Mouse (Mus musculus) layer of hippocampus, adult 11-12 months (tissue): Measurements from ENCODE around the gene Rassf1.

Experiments
- DNase-seq: peaks from one replicate; pipeline ENCODE4 v3.0.0; 2022; ENCODE audit warnings: low spot score

Gene Rassf1

DNA sequence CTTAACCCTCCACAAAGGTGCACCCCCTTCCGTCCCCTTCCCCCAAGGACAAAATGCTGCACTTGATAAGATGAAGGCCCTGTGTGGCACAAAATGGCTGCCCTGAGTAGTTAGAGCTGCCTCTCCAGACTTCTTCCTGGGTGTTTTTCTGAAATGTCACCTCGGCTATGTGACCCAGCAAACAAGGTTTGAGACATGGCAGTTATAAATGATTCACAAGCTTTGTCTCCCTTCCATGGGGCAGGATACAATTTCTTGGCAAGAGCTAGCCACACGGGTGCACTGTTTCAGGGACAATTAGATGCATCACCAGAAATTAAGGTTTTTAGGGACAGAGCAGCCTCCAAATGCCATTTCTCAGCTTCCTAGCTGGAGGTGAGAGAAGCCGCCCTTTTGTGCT, 10.9 kb upstream of the Rassf1 start:
- no peak for DNase-seq

GRCm38 (mm10) chr9:107541005-107541404, 10.3 kb upstream of the Rassf1 start:
- no peak for DNase-seq

GRCm38 (mm10) chr9:107541474-107542351, 9.6 kb upstream of the Rassf1 start, which contains the start of the genes Cyb561d2 and Nprl2:
Cyb561d2 (minus strand) TSS chr9:107542193.
Nprl2 (plus strand) TSS chr9:107542226.
- DNase-seq: peak; percentile 94

- no peak for DNase-seq
These were observed 9.0 kb upstream of the Rassf1 start for GRCm38 (mm10) chr9:107542352-107542686.

DNA sequence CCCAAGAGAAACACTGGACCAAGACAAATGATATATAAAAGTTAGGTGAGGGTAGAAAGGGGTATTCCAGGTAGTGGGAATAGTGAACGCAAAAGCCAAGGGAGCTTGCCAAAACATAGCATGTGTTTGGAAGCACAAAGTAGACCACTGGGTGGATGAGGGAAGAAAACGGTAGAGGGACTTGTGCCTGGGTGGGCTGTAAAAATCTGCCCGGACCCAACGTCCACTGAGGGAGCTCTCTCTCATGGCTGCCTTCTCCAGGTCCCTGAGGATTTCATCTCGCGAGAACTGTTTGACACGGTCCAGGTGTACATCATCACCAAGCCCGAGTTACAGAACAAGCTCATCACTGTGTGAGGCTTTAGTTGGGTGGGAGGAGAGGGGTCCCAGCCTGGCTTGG, 8.6 kb upstream of the Rassf1 start:
- DNase-seq: no peak

DNA sequence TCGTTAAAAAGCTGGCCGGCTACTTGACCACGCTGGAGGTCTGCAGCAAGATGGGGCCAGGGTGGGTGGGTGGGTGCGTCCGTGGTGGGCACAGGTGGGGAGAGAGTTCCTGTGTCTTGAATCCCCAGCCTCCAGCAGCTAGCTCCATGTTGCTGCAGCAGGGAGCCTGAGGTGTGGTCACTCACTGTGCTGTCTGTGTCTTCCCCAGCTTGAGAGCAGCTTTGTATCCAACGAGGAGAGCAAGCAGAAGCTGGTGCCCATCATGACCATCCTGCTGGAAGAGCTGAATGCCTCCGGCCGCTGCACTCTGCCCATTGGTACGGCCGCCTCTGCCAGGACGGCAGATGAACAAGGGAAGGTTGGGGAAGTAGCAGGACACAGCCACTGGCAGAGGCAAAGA, 8.1 kb upstream of the Rassf1 start:
- DNase-seq: no peak

DNA sequence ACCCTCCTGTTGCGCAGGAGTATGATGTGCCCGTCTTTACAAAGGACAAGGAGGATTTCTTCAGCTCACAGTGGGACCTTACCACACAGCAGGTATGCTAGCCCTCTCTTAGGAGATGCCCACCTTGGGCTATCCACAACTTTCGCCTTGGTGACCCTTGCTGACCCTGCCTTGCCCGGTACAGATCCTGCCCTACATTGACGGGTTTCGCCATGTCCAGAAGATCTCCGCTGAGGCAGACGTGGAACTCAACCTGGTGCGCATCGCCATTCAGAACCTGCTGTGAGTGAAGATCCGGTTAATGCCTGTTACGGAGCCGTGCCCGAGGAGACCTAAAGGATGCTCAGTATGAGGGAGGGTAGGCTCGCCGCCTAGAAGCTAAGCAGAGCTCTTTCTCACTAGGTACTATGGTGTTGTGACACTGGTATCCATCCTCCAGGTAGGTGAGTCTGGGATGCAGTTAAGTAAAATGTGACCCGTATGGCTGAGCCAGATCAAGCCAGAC, 7.1 kb upstream of the Rassf1 start:
- no peak for DNase-seq

GRCm38 (mm10) chr9:107544729-107545128, 6.6 kb upstream of the Rassf1 start:
- no peak for DNase-seq

- no peak for DNase-seq
These were observed 6.2 kb upstream of the Rassf1 start for GRCm38 (mm10) chr9:107545199-107545598.

DNA sequence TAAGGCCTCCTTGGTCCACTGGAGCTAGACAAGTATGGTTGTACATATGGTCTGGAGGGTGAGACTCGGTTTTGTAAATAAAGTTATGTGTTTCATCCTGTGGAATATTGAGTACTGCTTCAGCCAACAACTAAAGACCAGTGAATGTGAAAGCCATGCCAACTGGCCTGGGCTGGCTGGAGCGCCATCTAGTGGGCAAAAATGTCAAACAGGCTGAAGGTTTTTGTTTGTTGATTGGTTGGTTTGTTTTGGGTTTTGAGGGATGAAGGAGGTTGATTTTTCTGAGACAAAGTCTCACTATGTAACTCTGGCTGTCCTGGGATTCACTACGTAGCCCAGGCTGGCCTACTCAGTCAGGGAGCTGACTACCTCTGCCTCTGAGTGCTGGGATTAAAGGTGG, 5.8 kb upstream of the Rassf1 start:
- DNase-seq: peak; percentile 78

DNA sequence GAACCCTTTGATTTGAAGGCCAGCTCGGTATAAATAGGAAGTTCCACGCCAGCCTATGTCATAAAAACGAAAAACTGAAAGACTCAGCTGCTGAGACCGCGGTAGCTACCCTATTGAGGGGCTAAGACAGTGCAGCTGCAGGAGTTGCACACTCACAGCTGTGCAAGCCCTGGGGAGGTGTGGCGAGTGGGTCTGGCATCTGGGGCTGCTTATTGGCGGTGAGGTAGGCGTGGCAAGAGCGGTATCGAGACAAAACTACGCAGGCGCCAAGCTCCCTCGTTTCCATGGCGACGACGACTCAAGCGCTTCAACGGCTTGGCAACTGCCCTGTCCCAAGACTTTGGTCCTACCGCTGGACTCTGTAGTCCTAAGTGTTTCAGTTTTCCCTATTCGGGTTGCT, 4.3 kb upstream of the Rassf1 start, which contains the start of gene Zmynd10:
Gene Zmynd10, plus strand, starts transcription at position 273 of the 400 bp plus-strand sequence.
- peak; percentile 88 for DNase-seq

- DNase-seq: no peak
These were observed 3.4 kb upstream of the Rassf1 start for GRCm38 (mm10) chr9:107547957-107548356.

DNA sequence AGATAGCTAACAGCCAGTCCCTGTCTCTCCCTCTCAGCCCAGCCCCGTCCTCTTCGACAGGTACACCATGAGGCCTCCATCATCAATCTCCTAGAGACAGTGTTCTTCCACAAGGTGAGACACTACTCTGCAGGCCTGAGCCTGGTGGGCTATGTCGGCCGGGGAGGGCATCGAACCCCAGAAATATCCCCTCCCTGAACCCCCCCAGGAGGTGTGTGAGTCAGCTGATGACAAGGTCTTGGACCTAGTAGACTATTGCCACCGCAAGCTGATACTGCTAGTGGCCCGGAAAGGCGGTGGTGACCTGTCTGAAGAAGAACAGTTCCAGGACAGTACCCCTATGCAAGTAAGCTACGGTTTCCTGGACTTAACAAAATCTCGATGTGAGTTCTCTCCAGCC, 2.5 kb upstream of the Rassf1 start:
- DNase-seq: no peak

DNA sequence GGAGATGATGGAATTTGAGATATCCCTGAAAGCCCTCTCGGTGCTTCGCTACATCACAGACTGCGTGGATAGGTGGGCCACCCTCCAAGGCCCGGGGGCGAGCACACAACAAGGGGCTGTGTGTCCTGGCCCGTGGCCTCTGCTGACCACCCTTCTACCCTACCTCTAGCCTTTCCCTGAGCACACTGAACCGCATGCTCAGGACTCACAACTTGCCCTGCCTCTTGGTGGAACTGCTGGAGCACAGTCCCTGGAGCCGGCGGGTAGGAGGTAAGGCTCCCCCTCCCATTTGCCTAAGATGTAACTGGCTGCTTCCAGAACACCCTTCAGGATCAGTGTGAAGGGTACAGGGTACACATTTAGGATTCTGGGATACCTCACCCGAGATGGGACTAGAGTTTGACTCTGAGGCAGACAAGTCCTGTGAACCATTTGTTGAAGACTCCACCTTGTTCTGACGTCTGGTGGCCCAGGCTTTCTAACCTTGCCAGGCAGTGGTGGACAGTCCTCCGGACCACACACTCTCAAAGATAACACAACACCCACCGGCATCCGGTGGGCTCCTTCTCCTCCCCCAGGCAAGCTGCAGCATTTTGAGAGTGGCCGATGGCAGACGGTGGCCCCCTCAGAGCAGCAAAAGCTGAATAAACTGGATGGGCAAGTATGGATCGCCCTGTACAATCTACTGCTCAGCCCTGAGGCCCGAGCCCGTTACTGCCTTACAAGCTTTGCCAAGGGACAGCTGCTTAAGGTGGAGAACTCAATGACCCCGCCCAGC, 1.9 kb upstream of the Rassf1 start:
- DNase-seq: no peak

- DNase-seq: no peak
These were observed 751 bp upstream of the Rassf1 start for GRCm38 (mm10) chr9:107550491-107551116.

DNA sequence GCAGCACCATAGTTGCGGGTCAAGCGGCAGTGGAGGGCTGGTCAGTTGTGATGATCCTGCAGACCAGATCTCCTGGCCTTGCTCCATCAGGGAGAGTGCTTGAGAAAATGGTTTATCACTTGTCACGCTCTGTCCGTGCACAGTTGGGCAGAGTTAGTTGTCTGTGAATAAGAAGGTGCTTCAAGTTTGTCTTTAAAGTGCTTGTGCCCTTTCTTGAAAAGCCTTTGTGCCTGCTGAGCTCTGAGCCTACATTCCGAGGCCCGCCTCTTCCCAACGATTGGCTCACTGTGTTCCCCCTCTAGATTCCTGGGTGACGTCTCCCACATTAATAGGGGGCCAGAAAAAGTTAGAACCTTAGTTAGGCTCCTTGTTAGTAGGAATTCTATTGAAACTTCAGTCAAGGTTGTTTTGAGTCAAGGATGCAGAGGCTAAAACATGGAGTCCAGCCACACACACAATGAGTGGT, 568 bp downstream of the Rassf1 start:
- DNase-seq: no peak

DNA sequence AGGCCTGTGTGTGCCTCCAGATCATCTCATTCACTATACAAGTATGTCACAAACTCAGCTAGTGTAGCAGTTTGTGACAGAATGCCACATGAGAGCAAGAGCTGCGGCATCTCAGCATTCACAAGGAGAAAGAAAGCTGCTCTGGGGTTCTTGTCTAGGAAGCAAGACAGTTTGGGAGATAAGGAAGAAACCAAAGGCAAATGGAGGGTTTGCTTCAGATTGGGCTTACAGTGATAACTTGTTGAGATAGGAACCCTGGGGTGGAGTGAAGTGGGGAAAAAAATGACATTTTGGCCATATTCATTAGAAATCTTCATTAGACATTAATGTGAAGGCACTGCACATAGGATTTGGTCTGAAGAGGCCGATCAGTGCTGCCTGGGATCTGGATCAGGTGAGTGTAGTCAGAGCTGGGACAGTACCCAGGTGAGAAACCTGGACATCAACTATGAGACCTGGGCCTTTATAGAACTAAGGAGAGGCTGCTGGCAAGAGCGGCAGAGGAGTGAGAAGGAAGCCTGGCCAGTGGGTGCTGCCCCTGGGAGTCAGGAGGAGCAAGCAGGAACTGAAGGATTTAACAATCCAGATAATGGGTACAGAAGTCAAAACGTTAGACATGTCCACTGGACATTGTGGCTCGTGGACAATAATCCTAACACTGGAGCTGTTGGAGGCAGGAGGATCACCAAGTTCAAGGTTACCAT, 1.5 kb downstream of the Rassf1 start:
- no peak for DNase-seq

DNA sequence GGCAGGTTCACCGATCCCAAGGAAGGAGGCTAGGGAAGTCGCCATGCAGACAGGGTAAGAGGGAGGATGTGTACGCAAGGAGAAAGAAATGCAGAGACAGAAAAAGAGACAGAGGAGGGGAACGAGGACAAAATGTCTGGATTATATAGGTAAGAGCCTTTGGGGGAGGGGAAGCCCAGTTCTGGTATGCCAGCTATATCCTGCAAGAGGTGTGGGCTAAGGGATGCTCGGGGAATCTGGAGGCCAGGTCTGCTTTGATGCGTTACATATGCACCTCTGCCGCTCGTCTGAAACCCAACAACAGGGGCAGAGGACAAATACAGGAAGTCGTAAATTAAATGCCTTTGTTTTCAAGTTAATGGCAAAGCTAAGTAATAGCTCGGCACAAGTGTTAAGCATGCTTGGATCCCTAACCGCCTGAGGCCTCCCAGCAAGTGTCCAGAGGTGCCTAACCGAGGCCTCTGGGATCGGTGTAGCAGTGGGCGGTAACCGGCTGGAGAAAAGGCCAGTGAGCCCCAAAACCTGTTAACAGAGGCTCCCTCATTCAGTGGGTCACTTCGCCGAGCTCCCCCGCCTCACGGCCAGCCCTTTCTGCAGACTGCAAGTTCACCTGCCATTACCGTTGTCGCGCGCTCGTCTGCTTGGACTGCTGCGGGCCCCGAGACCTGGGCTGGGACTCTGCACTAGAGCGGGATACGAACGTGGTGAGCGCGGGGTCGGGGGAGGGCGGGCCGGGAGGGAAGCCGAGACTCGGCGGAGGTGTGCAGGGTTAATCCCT, 2.4 kb downstream of the Rassf1 start:
- no peak for DNase-seq

DNA sequence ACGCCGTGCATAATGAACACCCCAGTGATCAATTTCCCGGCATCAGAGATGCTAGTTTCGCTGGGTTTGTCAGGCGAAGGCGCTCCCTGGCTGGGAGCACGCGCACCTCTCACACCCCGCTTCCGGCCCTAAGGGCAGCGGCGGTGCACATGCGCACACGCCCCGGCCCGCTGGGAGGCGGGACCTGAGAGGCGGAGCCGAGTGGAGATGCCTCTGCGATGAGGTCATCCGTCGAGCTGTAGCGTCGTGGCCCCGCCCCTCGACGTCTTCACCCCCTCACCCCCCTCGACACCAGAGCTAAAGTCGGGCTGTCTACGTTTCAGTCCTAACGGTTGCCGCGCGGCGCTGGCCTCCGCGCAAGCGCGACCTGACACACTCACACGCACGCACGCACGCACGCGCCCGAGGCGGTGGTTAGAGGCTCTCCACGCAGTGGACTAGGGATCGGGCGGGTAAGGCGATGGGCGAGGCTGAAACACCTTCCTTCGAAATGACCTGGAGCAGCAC, 3.0 kb downstream of the Rassf1 start:
- DNase-seq: peak; percentile 95

GRCm38 (mm10) chr9:107555031-107555457, 3.7 kb downstream of the Rassf1 start:
- no peak for DNase-seq

DNA sequence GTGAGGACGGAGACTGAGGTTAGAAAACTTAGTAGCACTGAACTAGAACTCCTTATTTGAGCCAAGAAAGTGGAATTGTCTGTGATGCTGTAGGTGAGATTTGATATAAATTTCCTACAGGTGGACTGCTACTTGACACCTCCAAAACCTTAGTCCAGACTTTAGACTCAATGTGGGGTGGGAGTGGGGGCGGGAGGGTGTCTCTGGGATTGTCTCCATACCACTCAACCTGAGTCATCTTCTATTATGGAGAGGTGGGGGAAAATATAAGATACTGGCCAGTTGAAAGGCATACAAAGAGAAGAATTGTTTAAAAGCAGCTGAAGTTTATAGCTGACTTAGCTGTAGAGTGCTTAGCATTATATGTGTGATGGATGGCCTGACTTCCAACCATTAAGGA, 4.3 kb downstream of the Rassf1 start:
- no peak for DNase-seq
